Mouse (Mus musculus) testis, adult 2 months (tissue): Measurements from ENCODE around the gene Gdf11.

ENCODE experiments used
- CTCF ChIP-seq: fragments of 200-500 bp; IDR thresholded peaks from 2 replicates; pipeline ENCODE4 v1.5.1; 2012; ENCODE audit warnings: low read depth, mild to moderate bottlenecking, inconsistent platforms, low read length, moderate library complexity; ENCODE audit not compliant: control insufficient read depth, insufficient read depth, insufficient replicate concordance
- POLR2A ChIP-seq: fragments of 200-500 bp; IDR thresholded peaks from 2 replicates; pipeline ENCODE4 v1.6.1; 2012; ENCODE audit warnings: low read depth, mild to moderate bottlenecking, inconsistent platforms, low read length, moderate library complexity; ENCODE audit not compliant: control insufficient read depth

GRCm38 (mm10) chr10:128870341-128870740, 21.2 kb downstream of the Gdf11 start:
- no peak for TF ChIP-seq POLR2A
- no peak for TF ChIP-seq CTCF
